Mouse (Mus musculus): ENCODE results near the gene Gm42674. TPM values are rescaled to one million over a fixed set of nuclear protein-coding genes. Genes with fewer than 3 reads are reported as not detected.

Gene Gm42674
- total RNA-seq, 2 experiments from 2014 or later = 2.9 TPM; not detected in 1

Other genes starting within 250 kb of the Gm42674 start
- gene Slc27a3, start 212.0 kb upstream of the Gm42674 start, total RNA-seq (2015) = 0.21 and 0.33 TPM in 2 replicates
- gene Slc27a3, start 212.0 kb upstream of the Gm42674 start, total RNA-seq (2017) = 1.1 and 3.0 TPM in 2 replicates
- gene Ints3, start 168.3 kb upstream of the Gm42674 start, total RNA-seq (2015) = 13.7 and 14.7 TPM in 2 replicates
- gene Ints3, start 168.3 kb upstream of the Gm42674 start, total RNA-seq (2017) = 14.9 and 20.5 TPM in 2 replicates
- not detected in 2 replicates for gene Npr1, start 136.0 kb upstream of the Gm42674 start, total RNA-seq (2015)
- gene Npr1, start 136.0 kb upstream of the Gm42674 start, total RNA-seq (2017) = 0.08 TPM in 1 of 2 replicates, not detected in the other
- gene Ilf2, start 125.8 kb upstream of the Gm42674 start, total RNA-seq (2015) = 51.8 and 57.3 TPM in 2 replicates
- gene Ilf2, start 125.8 kb upstream of the Gm42674 start, total RNA-seq (2017) = 103 and 111 TPM in 2 replicates
- gene Snapin, start 110.9 kb upstream of the Gm42674 start, total RNA-seq (2015) = 41.6 and 47.3 TPM in 2 replicates
- 40.9 and 49.5 TPM in 2 replicates for gene Snapin, start 110.9 kb upstream of the Gm42674 start, total RNA-seq (2017)
- gene Chtop, start 92.4 kb upstream of the Gm42674 start, total RNA-seq (2015) = 97.7 and 99.3 TPM in 2 replicates
- gene Chtop, start 92.4 kb upstream of the Gm42674 start, total RNA-seq (2017) = 85.7 and 88.3 TPM in 2 replicates
- 70.5 and 89.5 TPM in 2 replicates for gene S100a1, start 87.5 kb upstream of the Gm42674 start, total RNA-seq (2015)
- gene S100a1, start 87.5 kb upstream of the Gm42674 start, total RNA-seq (2017) = 50.9 and 80.4 TPM in 2 replicates
- 121 and 128 TPM in 2 replicates for gene S100a13, start 87.5 kb upstream of the Gm42674 start, total RNA-seq (2015)
- 141 and 179 TPM in 2 replicates for gene S100a13, start 87.5 kb upstream of the Gm42674 start, total RNA-seq (2017)
- not detected in 2 replicates for gene S100a14, start 75.0 kb upstream of the Gm42674 start, total RNA-seq (2015)
- 0.16 TPM in 1 of 2 replicates, not detected in the other for gene S100a14, start 75.0 kb upstream of the Gm42674 start, total RNA-seq (2017)
- not detected in 2 replicates for gene S100a16, start 64.7 kb upstream of the Gm42674 start, total RNA-seq (2015)
- not detected in 2 replicates for gene S100a16, start 64.7 kb upstream of the Gm42674 start, total RNA-seq (2017)
- 0.66 TPM in 1 of 2 replicates, not detected in the other for gene S100a3, start 41.3 kb upstream of the Gm42674 start, total RNA-seq (2015)
- not detected in 2 replicates for gene S100a3, start 41.3 kb upstream of the Gm42674 start, total RNA-seq (2017)
- not detected in 2 replicates for gene S100a2, start 11.7 kb upstream of the Gm42674 start, total RNA-seq (2015)
- gene S100a2, start 11.7 kb upstream of the Gm42674 start, total RNA-seq (2017) = not detected in 2 replicates
- 2,878 and 2,936 TPM in 2 replicates for gene S100a4, start 1.9 kb downstream of the Gm42674 start, total RNA-seq (2015)
- gene S100a4, start 1.9 kb downstream of the Gm42674 start, total RNA-seq (2017) = 3,102 and 3,469 TPM in 2 replicates
- not detected in 2 replicates for gene S100a5, start 6.6 kb downstream of the Gm42674 start, total RNA-seq (2015)
- gene S100a5, start 6.6 kb downstream of the Gm42674 start, total RNA-seq (2017) = 3.4 TPM in 1 of 2 replicates, not detected in the other
- 2,141 and 2,313 TPM in 2 replicates for gene S100a6, start 11.0 kb downstream of the Gm42674 start, total RNA-seq (2015)
- gene S100a6, start 11.0 kb downstream of the Gm42674 start, total RNA-seq (2017) = 1,043 and 1,047 TPM in 2 replicates
- gene S100a7a, start 52.1 kb downstream of the Gm42674 start, total RNA-seq (2015) = 0.11 and 0.31 TPM in 2 replicates
- 0.29 TPM in 1 of 2 replicates, not detected in the other for gene S100a7a, start 52.1 kb downstream of the Gm42674 start, total RNA-seq (2017)
- gene S100a8, start 67.1 kb downstream of the Gm42674 start, total RNA-seq (2015) = 16,705 and 21,369 TPM in 2 replicates
- 18,572 and 19,307 TPM in 2 replicates for gene S100a8, start 67.1 kb downstream of the Gm42674 start, total RNA-seq (2017)
- gene S100a9, start 93.8 kb downstream of the Gm42674 start, total RNA-seq (2015) = 25,767 and 33,746 TPM in 2 replicates
- gene S100a9, start 93.8 kb downstream of the Gm42674 start, total RNA-seq (2017) = 12,484 and 18,004 TPM in 2 replicates
- 0.07 TPM in 1 of 2 replicates, not detected in the other for gene Pglyrp4, start 125.0 kb downstream of the Gm42674 start, total RNA-seq (2015)
- gene Pglyrp4, start 125.0 kb downstream of the Gm42674 start, total RNA-seq (2017) = 0.28 and 0.44 TPM in 2 replicates
- gene Gm5849, start 176.0 kb downstream of the Gm42674 start, total RNA-seq (2015) = not detected in 2 replicates
- gene Gm5849, start 176.0 kb downstream of the Gm42674 start, total RNA-seq (2017) = not detected in 2 replicates